Mouse (Mus musculus): ENCODE data around the gene Lrrc73.

The Lrrc73 gene

DNA sequence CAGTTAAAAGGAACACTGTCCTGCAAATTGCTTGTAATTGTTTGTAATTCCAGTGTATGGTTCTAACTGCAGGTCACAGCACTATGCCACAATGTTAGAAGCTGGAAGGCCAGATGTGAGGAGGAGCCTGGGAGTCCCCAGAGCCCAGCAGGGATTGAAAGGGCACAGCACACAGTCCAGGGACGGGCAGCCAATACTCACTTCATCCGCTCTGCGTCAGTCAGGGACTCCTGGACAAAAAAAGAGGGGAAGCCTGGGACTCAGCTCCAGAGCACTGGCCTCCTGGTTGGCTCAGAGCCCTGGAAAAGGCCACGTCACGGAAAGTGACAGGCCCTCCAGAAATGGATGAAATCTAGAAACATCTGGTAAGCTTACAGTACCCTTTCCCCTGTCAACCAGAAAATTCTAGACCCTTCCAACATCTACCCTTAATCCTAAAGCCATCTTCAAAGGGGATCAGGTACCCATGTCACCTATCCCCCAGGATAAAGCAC is 8.9 kb downstream of the Lrrc73 start:
- DNase-seq = no peak

DNA sequence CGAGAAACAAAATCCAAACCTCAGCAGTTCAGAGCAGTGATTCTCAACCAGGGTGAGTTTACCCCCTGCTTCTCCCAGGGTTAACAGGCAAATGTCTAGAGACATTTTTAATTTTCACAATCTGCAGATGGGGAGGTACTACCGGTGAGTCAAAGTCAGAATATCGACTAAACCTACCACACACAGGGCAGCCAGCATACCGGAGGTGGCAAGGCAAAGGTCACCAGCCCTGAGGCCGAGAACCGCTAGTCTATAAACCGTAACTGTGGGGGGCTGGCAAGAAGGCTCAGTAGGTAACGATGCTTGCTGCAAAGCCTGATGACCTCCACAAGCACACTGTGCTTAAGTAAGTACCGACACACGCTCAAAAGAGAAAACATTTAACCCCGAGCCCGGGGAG is 12.2 kb downstream of the Lrrc73 start:
- no peak for DNase-seq

DNA sequence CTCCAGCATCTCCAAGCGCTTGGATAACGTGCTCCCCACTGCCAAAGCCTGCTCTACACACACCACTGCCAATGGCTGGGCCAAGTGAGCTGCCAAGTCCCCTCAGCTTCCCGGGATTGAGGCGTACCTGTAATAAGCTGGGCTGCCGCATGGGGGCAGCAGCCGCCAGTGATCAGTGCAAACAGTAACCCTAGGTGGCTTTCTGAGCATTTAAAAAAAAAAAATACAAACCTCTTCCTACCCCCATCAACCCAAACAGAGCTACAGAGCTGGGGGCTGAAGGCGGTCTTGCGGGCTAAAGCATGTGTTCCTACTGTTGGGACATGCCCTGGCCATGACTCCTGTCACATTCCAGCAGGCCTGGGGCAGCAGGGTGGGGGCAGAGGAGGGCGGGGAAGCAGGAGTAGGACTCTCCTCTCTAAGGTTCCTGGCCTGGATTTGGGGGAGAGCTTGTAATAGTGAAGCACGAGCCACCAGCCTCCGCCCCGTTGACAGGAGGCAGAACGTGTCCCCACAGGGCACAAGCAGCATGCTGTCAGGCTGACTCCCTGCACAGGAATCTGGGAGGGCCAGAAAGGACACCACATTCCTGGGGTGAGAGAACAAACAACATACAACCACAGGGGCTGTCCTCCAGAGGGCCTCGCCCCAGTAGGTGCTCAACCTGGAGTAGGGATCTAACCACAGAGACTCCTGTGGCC is 12.7 kb downstream of the Lrrc73 start:
- peak; percentile 77 to 80 for DNase-seq

DNA sequence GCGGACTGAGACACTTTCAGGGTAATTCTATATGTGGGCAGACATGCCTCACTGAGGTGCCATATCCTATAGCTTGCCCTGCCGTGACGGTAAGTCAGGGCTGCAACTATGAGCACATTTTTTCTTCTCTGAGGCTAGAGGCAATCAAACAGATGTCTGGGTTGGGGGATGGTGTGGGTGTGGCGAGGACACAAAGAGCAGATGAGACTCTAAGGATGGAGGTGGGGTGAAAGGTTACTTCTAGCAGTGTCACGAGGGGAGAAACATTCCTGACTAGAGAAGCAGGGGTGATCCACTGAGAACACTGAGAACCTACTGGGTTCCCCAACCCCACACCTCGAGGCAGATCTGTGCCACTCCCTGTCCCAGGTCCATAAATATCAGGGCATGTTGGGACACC is 13.7 kb downstream of the Lrrc73 start:
- no peak for DNase-seq

DNA sequence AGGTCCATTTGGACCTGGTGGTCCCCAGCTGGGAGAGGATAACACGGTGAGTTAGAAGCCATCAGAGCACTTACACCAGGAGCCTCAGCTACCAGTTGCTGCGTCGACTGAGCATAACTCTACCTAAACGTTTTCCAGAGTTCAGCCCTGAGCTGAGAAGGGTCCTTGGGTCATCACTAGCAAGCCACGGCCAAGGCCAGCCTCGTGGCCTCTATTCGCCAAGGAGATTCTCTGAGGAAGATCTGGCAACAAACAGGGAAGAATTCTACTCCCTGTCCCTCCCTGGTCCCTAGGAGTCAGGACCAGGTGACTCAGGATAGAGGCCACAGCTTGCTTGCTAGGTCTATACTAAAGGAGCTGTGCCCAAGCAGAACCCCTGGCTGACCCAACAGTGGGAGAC is 14.2 kb downstream of the Lrrc73 start:
- no peak for DNase-seq

DNA sequence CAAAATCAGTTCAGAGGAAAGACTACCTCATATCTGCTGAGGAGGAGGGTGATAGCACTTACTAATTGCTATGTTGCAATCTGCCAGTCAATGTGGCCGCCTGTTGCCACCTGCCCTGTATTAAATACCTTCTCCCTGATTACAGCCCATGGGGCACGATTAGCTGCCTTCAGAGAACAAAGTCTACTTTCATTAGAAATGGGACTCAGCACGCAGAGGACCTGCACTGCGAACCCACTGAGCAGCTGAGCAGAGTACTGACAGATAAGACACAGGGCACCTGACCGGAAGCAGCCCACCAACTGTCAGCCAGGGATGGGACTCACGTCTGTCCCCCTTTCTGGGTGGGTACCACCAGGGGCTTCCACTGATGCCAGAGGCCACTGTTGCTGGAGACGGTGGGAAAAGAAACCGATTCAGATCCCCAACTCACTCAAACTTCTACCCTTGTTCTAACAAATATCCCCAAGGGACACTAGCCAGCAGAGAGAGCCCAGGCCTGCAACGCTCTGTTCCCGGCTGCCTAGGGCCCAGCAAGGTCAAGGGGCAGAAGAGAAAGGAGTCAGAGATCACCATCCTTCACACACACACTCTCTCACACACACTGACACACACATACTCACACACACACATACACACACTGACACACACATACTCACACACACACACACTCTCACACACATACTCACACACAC is 14.8 kb downstream of the Lrrc73 start:
- DNase-seq = no peak

DNA sequence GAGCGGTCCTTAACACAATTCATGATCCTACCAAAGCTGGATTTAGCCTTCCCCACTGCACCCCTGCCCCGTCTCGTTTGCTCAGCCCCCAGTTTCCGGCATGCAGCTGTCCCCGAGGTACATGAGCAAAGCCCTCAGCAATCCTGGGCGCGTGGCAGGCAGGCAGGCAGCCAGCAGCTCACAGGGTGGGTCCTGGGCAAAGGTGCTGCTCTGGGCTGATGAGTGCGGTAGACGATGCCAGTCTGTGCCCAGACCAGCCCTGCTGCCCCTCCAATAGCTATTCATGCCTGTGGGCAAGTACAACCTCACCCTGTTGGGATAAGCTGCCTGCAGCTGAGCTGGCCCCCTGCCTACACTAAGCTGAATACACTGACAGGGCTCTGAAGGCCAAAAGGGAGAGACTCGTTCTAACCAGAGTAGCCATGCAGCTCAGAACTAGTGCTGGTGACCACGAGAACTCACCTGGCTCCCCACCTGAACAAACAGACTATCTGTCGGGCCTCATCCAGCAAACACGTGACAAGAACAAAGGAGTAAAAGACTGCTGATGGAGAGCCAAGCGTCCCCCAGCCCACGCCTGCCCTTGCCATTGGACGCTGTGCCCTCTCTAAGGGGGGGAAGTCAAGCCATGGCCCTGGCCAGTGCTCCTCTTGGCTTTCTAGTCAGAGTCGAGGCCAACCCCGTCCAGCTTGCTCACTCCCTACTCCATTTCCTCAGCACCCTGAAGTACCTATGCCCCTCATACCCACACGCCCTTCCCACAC is 16.6 kb downstream of the Lrrc73 start:
- peak; percentile 58 to 85 for DNase-seq

DNA sequence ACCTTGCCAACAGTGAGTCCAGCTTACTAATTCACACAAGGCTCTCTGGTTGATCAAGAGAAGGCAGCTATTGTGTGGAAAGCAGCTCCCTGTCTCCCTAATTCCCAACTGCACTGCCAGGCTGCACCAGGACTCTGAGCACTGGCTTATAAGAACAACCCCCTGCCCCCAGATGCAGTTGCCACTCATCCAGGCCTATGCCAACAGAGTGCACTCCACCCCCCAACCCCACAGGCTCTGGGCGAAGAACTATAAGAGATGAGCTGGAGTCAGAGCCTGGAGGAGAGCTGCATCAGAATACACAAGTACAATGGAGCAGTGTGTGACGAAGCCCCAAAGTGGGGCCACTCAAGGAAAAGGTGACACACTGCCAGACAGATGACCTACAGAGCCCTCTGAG is 18.7 kb downstream of the Lrrc73 start:
- DNase-seq = peak in 1 of 2 experiments; percentile 19

DNA sequence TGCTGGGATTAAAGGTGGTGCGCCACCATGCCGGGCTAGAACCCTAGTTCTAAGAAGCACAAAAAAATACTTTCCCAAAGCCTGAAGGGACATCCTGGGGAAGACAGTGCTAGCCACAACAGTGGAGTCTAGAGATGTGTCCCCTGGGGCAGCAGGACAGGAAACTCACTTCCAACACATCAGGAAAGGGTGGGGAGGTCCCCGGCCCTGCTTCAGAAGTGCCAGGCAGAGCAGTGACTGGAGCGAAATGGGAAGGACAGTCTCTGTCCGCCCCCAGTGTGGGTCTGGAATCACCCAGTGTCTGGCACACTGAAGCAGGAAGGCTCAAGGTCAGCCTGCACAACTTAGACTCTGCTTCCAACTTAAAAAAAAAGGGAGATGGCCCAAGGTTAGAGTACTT is 19.3 kb downstream of the Lrrc73 start:
- DNase-seq = peak; percentile 62 to 86

DNA sequence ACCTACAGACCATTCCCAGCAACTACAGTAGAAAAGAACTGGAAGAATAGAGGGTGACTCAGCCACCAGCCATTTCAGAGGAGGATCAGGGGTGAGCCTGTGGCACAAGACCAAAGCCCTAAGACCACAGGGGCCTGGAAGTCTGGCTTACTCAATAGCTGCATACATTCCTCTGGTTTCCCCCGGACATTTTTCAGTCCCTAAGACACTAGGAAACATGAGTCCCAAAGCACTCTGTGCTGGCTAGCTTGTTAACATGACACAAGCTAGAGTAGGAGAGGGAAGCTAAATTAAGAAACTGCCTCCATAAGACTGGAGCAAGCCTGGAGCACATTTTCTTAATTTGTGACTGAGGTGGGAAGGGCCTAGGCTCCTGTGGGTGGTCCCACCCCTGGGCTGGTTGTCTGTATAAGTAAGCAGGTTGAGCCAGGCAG is 20.5 kb downstream of the Lrrc73 start:
- DNase-seq = peak in 1 of 2 experiments; percentile 28

DNA sequence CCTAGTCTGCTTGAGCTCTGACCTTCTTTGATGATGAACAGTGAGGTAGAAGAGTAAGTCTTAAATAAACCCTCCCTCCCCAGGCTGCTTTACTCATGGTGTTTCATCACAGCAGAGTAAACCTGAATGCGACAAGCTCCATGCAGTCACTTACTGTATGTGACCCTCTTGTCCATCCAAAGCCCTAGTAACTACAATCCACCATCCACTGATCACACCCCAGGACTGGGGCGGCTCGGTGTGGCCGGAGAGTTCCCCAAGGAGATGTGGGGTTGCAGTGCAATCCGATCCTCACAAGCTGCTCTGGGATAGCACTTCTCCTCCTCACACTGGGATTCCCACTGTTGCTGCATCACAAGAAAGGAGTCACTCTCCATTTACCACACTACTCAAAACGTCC is 21.1 kb downstream of the Lrrc73 start:
- peak in 1 of 2 experiments; percentile 30 for DNase-seq

DNA sequence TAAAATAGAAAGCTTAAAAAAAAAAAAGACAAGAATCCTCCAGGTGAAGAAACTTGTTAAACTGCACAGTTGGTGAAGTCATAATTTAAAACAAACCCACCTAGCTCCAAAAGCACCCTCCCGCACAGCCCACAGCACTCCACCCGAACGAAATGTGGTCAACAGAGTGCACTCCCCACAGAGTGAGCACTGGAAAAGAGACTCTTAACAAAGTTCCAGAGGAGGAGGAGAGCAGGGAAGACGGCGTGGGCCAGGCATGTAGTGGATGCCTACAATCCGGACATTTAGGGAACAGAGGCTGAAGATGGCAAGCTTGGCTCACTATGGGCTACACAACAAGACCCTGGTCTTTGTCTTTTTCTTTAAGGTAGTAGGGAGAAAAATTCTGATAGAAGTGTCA is 21.7 kb downstream of the Lrrc73 start:
- DNase-seq = peak in 1 of 2 experiments; percentile 25

DNA sequence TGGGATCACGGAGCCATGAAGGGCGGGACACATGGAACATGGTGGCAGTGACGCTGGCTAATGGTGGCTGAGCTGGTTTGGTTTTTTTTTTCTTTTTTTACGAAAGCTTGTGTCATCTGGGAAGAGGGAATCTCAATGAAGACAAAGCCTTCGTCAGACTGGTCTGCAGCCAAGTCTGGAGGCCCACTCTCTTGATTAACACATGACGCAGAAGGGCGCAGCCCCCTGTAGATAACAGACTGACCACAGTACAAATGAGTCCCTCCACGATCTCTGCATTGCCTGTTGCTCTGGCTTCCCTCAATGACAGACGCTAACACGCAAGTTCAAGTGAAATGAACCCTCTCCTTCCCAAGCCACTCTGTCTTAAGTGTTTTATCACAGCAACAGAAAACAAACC is 22.2 kb downstream of the Lrrc73 start:
- DNase-seq = peak in 1 of 2 experiments; percentile 6

DNA sequence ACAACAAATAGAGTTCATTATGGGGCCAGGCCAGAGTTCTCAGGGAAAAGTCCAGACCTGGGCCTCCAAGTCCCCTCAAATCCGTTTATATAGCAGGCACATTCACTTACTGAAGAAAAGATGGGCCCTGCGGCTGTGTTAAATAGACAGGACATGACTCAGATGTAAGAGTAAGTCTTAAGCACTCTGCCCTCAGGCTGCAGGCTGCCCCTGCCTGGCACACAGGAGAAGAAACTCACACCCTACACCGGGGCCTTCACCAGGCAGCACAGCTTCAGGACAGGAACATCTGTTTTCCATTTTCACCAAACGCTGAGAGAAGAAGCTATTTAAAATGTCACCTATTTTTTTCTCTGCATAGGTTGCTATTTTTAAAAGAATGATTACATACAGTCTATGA is 24.3 kb downstream of the Lrrc73 start:
- DNase-seq = no peak

DNA sequence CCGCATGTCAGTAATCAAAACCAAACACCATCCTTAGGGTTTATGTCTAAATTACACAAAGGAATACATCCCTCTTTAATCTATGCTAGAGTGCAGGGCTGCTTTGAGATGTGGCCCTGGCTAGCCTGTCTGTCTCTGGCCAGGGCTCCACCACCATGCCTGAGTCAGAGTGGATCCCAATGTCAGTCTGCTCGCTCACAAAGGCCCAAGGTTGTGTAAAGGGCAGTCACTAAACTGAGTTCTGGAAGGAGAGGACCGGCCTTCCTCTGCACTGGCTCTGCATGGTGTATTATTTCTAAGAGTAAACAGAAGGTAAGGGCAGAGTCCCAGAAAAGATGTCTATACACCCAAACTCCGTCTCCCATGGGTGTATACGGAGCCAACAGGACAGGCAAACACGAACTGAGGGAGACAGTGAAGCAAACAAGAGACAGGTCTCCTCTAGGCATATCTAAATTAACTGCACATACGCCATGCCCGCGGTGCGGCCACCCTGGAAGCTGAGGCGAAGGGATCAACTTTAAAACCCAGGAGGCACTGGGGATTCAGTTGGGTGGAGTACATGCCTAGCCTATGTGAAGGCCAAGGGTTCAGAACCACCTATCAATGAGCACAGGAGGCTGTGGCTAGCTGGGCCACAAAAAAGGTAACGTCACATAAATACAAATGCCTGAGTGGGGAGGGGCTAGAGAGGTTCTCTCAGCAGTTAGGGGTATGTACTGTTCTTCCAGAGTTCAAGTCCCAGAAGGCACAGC is 24.9 kb downstream of the Lrrc73 start:
- DNase-seq = no peak

DNA sequence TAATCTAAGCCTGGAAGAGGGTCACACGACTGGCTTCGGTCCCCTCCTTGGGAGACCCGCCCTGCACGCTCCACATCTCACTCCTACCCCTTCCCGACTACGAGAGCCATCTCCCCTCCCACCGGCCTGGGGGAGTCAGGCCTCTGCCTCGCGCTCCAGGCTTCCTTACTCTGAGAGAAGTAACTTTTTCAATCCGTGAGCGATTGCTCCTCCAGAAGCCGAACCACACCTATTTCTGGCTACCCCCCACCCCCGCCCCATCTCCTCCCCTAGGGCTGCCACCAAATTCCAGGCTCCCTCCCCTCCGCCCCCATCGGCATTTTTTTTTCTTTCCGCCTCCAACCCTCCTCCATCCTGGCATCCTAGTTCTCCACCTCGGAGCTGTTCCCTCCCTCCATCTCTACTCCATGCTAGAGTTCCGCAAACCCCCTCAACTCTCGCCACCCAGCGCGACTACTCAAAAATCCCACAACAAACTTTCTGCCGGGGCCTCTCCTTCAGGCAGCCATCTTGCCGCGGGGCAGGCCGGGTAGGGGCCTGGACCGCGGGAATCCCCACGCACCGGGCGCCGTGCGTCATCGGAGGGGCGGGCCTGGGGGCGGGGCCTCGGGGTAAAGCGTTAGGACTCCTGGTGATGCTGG is 29.3 kb downstream of the Lrrc73 start, which contains the start of gene Tjap1:
Gene Tjap1 (minus strand): TSS at position 544 of the 641 bp plus-strand sequence.
- DNase-seq = peak; percentile 89 to 95

DNA sequence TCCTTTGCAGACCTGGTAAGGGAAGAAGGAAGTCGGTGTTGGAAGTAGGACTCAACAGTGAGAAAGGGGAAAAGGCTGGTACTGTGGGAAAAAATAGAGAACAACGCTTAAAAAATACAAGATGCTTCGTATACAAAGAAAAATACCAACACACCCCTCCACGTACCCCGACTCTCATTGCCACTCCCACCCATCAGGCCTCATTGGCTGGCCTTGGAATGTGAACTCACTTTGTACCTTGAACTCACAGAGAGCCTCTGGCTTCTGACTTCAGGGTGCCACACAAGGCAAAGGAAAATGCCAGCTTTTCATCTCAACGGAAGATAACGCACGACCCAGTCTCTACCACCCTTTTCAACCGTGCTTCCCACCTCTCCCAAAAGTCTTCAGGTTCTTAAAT is 29.8 kb downstream of the Lrrc73 start:
- DNase-seq = peak; percentile 39 to 64

DNA sequence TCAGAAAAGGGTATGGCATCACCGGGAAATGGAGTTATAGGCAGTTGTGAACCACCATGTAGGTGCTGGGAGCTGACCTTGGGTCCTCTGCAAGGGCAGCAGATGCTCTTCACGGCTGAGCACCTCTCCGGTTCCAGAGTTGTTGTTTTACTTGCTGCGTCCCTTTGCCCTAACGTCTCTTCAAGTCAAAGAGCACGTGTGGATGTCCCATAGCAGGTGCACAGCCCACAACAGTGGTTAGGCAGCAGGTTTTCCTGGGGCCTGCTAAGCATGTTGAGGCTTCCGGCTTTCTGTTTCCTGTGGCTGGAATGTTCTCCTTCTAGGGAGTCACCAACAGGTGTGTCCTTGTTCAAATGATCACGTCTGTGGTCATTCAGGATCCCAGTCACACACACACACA is 30.6 kb downstream of the Lrrc73 start:
- DNase-seq = peak; percentile 41 to 73

DNA sequence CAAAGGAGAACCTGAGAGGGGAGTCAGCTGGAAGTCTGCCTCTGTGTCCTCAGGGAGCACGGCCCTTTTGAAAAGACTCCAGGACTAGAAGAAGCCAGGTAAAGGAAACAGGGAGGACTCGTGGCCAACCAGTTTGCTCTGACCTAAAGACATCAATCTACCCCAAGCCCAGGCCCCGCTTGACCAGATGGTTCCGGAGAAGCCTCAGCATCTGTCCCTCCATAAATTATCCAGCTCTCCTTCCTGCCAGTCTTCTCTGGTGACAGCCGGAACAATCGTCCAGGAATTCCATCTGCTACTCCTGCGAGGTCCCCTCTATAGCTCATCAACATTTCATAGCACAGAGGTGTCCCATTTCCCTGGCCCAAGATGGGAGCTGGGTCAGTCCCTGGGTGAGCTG is 31.3 kb downstream of the Lrrc73 start:
- no peak for DNase-seq

DNA sequence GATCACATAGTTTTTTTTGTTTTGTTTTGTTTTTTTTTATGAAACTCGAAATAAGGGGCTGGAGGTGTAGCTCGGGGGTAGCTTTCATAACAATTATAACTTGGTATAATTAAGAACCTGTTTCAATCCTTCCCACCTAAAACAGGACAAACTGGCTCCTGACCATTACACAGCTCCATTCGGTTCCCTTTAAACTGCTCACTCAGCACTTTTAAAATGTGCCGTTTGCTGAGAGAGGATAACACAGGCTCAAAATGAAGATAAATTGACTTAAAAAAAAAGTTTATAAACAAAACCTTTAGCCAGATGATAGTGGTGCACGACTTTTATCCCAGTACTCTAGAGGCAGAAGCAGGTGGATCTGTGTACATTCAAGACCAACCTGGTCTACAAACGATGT is 32.1 kb downstream of the Lrrc73 start:
- DNase-seq = no peak

DNA sequence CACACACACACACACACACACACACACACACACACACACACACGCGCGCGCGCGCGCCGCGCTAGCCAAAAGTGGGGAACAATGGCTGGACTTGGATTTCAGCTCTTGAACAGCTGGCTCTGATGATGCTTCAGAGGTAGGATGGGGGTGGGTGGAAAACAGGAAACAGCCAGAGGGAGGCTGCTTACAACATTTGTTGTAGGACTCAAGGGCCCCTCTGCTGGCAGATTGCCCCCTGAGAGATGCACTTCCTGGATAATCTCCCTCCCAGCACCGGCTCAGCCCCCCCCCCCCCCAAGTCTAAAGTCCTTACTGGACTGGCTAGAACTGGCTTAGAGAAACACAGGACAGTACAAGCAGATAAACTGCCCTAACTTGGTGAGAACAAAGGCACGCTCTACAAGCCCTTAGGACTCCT is 34.4 kb downstream of the Lrrc73 start:
- DNase-seq = peak; percentile 86 to 92

DNA sequence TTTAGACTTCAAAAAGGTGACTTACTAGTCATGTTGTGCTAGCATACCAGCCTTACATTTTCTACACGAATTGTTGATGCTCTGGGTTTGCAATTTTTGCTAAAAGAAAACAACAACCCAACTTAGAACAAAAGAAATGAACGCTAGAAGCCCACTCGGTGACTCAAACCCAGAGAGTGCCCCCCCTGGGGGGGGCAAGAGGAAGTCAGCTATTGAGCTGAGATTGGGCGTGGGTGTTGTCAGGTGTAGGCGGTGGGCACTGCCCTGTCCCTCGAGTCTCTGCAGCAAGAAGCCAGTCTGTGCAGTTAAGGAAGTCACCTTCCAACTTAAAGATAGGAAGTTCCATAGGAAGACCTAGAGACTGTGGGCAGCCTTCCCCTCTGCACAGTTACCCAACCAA is 43.3 kb downstream of the Lrrc73 start:
- DNase-seq = peak in 1 of 2 experiments; percentile 19

All from kidney, postnatal 25 days (tissue).